In genomic region chr4:46961403-46961802, GRCm38 (mm10) we compare ENCODE assay signal across 29 mouse cellular contexts. TPM values are rescaled to one million over a fixed set of nuclear protein-coding genes. Genes with fewer than 3 reads are reported as not detected.
"Had no signal": no experiment of that assay in that cellular context is flagged by ENCODE, and none has a peak within 500 bp of the region (broad histone marks: within the 10 kb centered on the region; RNA-seq: fewer than 3 reads in every experiment).

No protein-coding gene starts in this region.

- H3K9me3 ChIP-seq: embryonic facial prominence, embryonic 12.5 days; embryonic facial prominence, embryonic 15.5 days; forebrain, embryonic 12.5 days; forebrain, embryonic 13.5 days; forebrain, embryonic 15.5 days had no signal

- H3K4me1 ChIP-seq: embryonic facial prominence, embryonic 10.5 days; embryonic facial prominence, embryonic 12.5 days; embryonic facial prominence, embryonic 13.5 days; embryonic facial prominence, embryonic 15.5 days; forebrain, embryonic 10.5 days; forebrain, embryonic 12.5 days; forebrain, embryonic 13.5 days; forebrain, embryonic 15.5 days had no signal

- H3K27ac ChIP-seq: embryonic facial prominence, embryonic 10.5 days; embryonic facial prominence, embryonic 12.5 days; embryonic facial prominence, embryonic 13.5 days; embryonic facial prominence, embryonic 15.5 days; forebrain, embryonic 10.5 days; forebrain, embryonic 12.5 days; forebrain, embryonic 13.5 days; forebrain, embryonic 15.5 days; gastrocnemius, adult 2 months; heart, adult 2 months had no signal

- H3K27me3 ChIP-seq: embryonic facial prominence, embryonic 12.5 days; embryonic facial prominence, embryonic 13.5 days; embryonic facial prominence, embryonic 15.5 days; forebrain, embryonic 12.5 days; forebrain, embryonic 13.5 days; forebrain, embryonic 15.5 days had no signal

- H3K4me3 ChIP-seq: embryonic facial prominence, embryonic 10.5 days; embryonic facial prominence, embryonic 12.5 days; embryonic facial prominence, embryonic 13.5 days; embryonic facial prominence, embryonic 15.5 days; erythroblast, embryonic 14.5 days; forebrain, embryonic 10.5 days; forebrain, embryonic 12.5 days; forebrain, embryonic 13.5 days; forebrain, embryonic 15.5 days; gastrocnemius, adult 2 months; heart, adult 2 months had no signal

- H3K9ac ChIP-seq: embryonic facial prominence, embryonic 12.5 days; embryonic facial prominence, embryonic 13.5 days; embryonic facial prominence, embryonic 15.5 days; forebrain, embryonic 12.5 days; forebrain, embryonic 13.5 days; forebrain, embryonic 15.5 days; forebrain, postnatal 0 days had no signal

- H3K4me2 ChIP-seq: embryonic facial prominence, embryonic 12.5 days; embryonic facial prominence, embryonic 13.5 days; embryonic facial prominence, embryonic 15.5 days; forebrain, embryonic 12.5 days; forebrain, embryonic 13.5 days; forebrain, embryonic 15.5 days had no signal

- ATAC-seq: forebrain, embryonic 13.5 days; forebrain, embryonic 14.5 days; forebrain, embryonic 15.5 days; forebrain, embryonic 16.5 days; forebrain, postnatal 0 days had no signal

- DNase-seq: cerebellum, adult 18-20 months; cerebellum, adult 2 months; cerebellum, adult 8-10 months; cerebellum, adult 9-11 months; cerebellum, postnatal 14 days; cerebellum, postnatal 25 days; cerebellum, postnatal 36 days; embryo, embryonic 11 days; forebrain, postnatal 0 days; gastrocnemius, adult 2 months; gastrocnemius, postnatal 10 days; gastrocnemius, postnatal 14 days; gastrocnemius, postnatal 25 days; gastrocnemius, postnatal 36 days; heart, adult 11 months; heart, adult 18-20 months; heart, adult 2 months had no signal

- H3K36me3 ChIP-seq: embryonic facial prominence, embryonic 10.5 days; embryonic facial prominence, embryonic 12.5 days; embryonic facial prominence, embryonic 13.5 days; embryonic facial prominence, embryonic 15.5 days; forebrain, embryonic 10.5 days; forebrain, embryonic 12.5 days; forebrain, embryonic 15.5 days had no signal

RNA-seq across cellular contexts. Expression of gene Gabbr2, which starts 30.3 kb away (rescaled TPM):
- total RNA-seq: granulocyte monocyte progenitor cell, adult 5-6 weeks; heart, adult 18-20 months had no signal
- polyA plus RNA-seq: erythroblast, embryonic 14.5 days had no signal
